Mouse (Mus musculus) forebrain, embryonic 10.5 days (tissue): ENCODE results near the gene Mat2a. TPM values are rescaled to one million over a fixed set of nuclear protein-coding genes. Genes with fewer than 3 reads are reported as not detected.
A peak's percentile ranks its signal among the peaks of the same experiment; 100 is the strongest.
"Not testable (repeated sequence)": the region's sequence is repeated elsewhere in the genome, so short reads cannot be mapped to it uniquely, and the experiment has no call there.

Source experiments
- DNase-seq: peaks from one replicate; pipeline ENCODE4 v3.0.0-alpha.2; 2017; ENCODE audit warnings: low spot score; ENCODE audit errors: extremely low spot score
- H3K27ac ChIP-seq: fragments of 300-500 bp; sonication (generic); 2 replicates; pipeline ENCODE4 v1.5.1; 2016; ENCODE audit warnings: mild to moderate bottlenecking
- H3K27me3 ChIP-seq: fragments of 300-500 bp; sonication (generic); 2 replicates; pipeline ENCODE4 v1.6.1; 2016; ENCODE audit warnings: mild to moderate bottlenecking; ENCODE audit not compliant: poor library complexity, severe bottlenecking
- H3K36me3 ChIP-seq: fragments of 300-500 bp; sonication (generic); replicated peaks from 2 replicates; pipeline ENCODE4 v1.6.1; 2016; ENCODE audit warnings: mild to moderate bottlenecking, moderate library complexity
- H3K4me1 ChIP-seq: fragments of 300-500 bp; sonication (generic); 2 replicates; pipeline ENCODE4 v1.6.1; 2016
- H3K4me3 ChIP-seq: fragments of 300-500 bp; sonication (generic); 2 replicates; pipeline ENCODE4 v1.5.1; 2016; ENCODE audit warnings: mild to moderate bottlenecking, moderate library complexity
- H3K9me3 ChIP-seq: fragments of 300-500 bp; sonication (generic); 2 replicates; pipeline ENCODE4 v1.6.1; 2016; ENCODE audit warnings: mild to moderate bottlenecking, moderate library complexity
- WGBS: fragments of 180-500 bp; shearing (Covaris S2); methylation state at CpG from one replicate; pipeline ENCODE4 v1.1.7; 2016; 5-methylcytosine and 5-hydroxymethylcytosine counted together
- polyA plus RNA-seq: library from polyadenylated mRNA; unstranded; fragments of >200 nt; fragmentation: Nextera tagmentation; extraction: Ambion mirVana; gene quantifications from 2 replicates; pipeline ENCODE4 v1.2.1, GENCODE M21; 2016

Gene Mat2a
- polyA plus RNA-seq: 490 and 511 TPM in 2 replicates

- DNase-seq: peak; percentile 93
- Histone ChIP-seq H3K27me3 (no peaks in the 10 kb centered on the region), H3K9me3 (no peaks in the 10 kb centered on the region), H3K4me1 (peaks cover 30% of the 10 kb centered on the region), H3K4me3 (peak within 1 kb of the TSS; percentile 98), H3K36me3 (peaks cover 37% of the 10 kb centered on the region), H3K27ac (peak within 1 kb of the TSS; percentile 100)
- under 1% methylated on average over 77 of the region's 77 CpGs for WGBS
These were observed at the start of gene Mat2a for GRCm38 (mm10) chr6:72439355-72440185. TSS of gene Mat2a (minus strand) at chr6:72439558.

- H3K4me1 ChIP-seq: no peaks in the 10 kb centered on the region
- H3K27ac ChIP-seq: no peak overlapping the region
- H3K36me3 ChIP-seq: no peaks in the 10 kb centered on the region
- no peaks in the 10 kb centered on the region for H3K27me3 ChIP-seq
- WGBS: 76% methylated on average over 3 of the region's 3 CpGs
- no peak overlapping the region for H3K4me3 ChIP-seq
- no peak for DNase-seq
- no peaks in the 10 kb centered on the region for H3K9me3 ChIP-seq
These were observed 49.5 kb upstream of the Mat2a start for GRCm38 (mm10) chr6:72488850-72489249.

- no peak for DNase-seq
- 77% methylated on average over 3 of the region's 3 CpGs for WGBS
- no peak overlapping the region for H3K4me3 ChIP-seq
These were observed 47.9 kb upstream of the Mat2a start for GRCm38 (mm10) chr6:72487282-72487681.

DNA sequence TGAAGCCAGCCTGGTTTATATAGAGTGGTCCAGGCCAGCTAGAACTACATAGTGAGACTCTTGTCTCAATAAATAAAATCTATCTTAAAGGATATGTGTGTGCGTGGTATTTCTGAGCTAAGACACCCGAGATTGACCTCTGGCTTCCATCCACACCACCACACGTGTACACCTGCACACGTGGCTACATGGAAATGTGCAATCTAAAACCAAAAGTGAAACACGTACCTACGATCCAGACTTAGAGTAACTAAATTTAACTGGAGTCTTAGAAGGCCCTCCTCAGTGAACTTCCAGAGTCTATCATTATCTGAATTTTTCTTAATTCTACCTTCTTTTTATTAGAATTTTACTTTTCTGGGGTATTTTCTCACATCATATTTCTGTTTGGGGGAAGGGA, 46.9 kb upstream of the Mat2a start:
- WGBS: 96% methylated on average over 6 of the region's 6 CpGs
- H3K27me3 ChIP-seq: no peaks in the 10 kb centered on the region

More at GRCm38 (mm10) chr6:72487282-72487681, 47.9 kb upstream of the Mat2a start:
- no peaks in the 10 kb centered on the region for H3K27me3 ChIP-seq
- H3K9me3 ChIP-seq: no peaks in the 10 kb centered on the region
- no peaks in the 10 kb centered on the region for H3K4me1 ChIP-seq
- no peaks in the 10 kb centered on the region for H3K36me3 ChIP-seq
- H3K27ac ChIP-seq: no peak overlapping the region

GRCm38 (mm10) chr6:72484887-72485286, 45.5 kb upstream of the Mat2a start:
- H3K27me3 ChIP-seq: no peaks in the 10 kb centered on the region

More for the DNA sequence above, 46.9 kb upstream of the Mat2a start:
- Histone ChIP-seq H3K4me1 (no peaks in the 10 kb centered on the region), H3K27ac (no peak overlapping the region), H3K36me3 (no peaks in the 10 kb centered on the region), H3K9me3 (no peaks in the 10 kb centered on the region), H3K4me3 (no peak overlapping the region)
- no peak for DNase-seq

GRCm38 (mm10) chr6:72482156-72482555, 42.8 kb upstream of the Mat2a start:
- Histone ChIP-seq H3K36me3 (no peaks in the 10 kb centered on the region), H3K4me3 (no peak overlapping the region), H3K27ac (no peak overlapping the region), H3K4me1 (no peaks in the 10 kb centered on the region), H3K9me3 (no peaks in the 10 kb centered on the region), H3K27me3 (no peaks in the 10 kb centered on the region)
- DNase-seq: no peak
- 60% methylated on average over 2 of the region's 2 CpGs for WGBS

More at GRCm38 (mm10) chr6:72484887-72485286, 45.5 kb upstream of the Mat2a start:
- Histone ChIP-seq H3K9me3 (no peaks in the 10 kb centered on the region), H3K36me3 (no peaks in the 10 kb centered on the region), H3K27ac (no peak overlapping the region), H3K4me1 (no peaks in the 10 kb centered on the region), H3K4me3 (no peak overlapping the region)
- WGBS: 79% methylated on average over 4 of the region's 4 CpGs
- no peak for DNase-seq

DNA sequence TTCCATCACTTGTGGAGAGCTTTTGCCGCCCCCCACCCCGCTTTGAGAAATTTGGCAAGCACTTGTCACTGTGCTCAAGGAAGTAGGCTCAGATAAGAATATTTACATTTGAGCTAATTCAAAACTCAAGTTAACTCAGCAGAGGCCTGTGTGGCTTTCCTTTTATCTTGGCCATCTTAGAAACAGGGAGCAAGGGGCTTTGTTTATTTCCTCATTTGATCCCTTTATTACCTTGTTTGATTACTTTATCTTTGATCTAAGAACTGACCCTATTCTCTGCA, 41.0 kb upstream of the Mat2a start:
- Histone ChIP-seq H3K27me3 (no peaks in the 10 kb centered on the region), H3K9me3 (no peaks in the 10 kb centered on the region), H3K27ac (no peak overlapping the region), H3K4me1 (no peaks in the 10 kb centered on the region), H3K36me3 (no peaks in the 10 kb centered on the region), H3K4me3 (no peak overlapping the region)
- no peak for DNase-seq
- WGBS: 98% methylated on average over 2 of the region's 2 CpGs

DNA sequence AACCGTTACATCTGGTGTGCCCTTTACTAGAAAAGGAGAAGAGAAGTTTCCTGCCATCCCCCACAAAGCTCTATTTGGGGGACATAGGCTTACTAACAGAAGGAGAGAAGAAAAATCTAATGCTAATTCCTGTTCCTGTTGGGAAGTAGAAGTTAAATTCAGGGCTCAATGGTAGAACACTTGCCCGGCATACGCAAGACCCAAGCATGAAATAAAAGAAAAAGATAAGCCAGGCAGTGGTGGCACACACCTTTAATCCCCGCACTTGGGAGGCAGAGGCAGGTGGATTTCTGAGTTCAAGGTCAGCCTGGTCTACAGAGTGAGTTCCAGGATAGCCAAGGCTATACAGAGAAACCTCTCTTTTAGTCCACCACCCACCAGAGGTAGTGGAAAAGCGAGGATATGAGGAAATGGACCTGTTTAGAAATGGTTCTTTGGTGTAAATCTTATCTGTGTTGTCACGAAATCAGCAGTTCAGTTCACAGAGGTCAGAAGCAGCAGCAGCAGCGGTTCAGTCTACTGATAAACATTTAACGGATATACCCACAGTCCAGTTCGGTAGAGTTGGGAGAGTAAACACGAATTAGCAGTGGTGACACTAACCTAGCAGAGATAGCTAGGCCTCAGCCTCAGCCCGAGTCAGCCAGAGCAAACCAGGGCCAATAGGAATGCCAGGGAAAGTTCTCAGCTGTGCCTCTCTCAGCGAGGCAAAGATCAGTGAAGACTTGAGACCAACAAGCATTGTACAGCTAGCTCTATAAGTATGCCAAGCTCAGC, 40.5 kb upstream of the Mat2a start:
- H3K4me1 ChIP-seq: no peaks in the 10 kb centered on the region
- H3K27ac ChIP-seq: no peak overlapping the region
- WGBS: 91% methylated on average over 12 of the region's 12 CpGs
- no peak overlapping the region for H3K4me3 ChIP-seq
- no peaks in the 10 kb centered on the region for H3K27me3 ChIP-seq
- H3K9me3 ChIP-seq: no peaks in the 10 kb centered on the region
- no peaks in the 10 kb centered on the region for H3K36me3 ChIP-seq
- DNase-seq: no peak

DNA sequence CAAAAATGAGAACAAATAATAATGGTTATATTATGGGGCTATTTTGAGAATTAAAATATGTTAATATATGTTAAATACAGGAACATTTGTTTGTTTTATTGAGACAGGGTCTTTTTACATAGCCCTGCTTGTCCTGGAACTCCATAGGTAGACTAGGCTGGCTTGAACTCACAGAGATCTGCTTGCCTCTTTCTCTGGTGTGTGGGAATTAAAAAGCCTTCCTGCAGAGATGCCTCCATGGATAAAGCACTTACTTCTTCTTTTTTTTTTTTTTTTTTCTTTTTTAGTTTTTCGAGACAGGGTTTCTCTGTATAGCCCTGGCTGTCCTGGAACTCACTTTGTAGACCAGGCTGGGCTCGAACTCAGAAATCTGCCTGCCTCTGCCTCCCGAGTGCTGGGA, 39.3 kb upstream of the Mat2a start:
- not testable (repeated sequence) for H3K4me1 ChIP-seq, H3K27ac ChIP-seq, DNase-seq, H3K36me3 ChIP-seq, H3K4me3 ChIP-seq, H3K9me3 ChIP-seq, H3K27me3 ChIP-seq
- 94% methylated on average over 3 of the region's 3 CpGs for WGBS

DNA sequence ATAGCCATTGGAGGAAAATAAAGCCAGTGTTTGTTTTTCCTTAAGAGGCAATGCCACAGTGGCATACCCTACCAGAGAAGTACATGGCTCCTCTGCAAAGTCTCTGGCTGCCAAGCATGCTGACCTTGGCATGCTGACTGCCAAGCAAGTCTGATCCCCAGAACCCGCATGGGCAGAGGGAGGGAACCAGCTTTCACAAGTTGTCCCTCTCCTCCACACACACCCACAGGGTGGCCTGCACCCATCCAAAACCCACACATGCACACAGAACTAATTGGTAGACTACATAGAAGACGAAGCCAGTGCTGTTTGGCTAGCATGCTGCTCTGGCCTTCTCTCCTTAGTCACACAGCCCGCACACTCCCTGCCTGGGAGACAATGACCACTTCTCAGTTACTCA, 38.3 kb upstream of the Mat2a start:
- no peaks in the 10 kb centered on the region for H3K9me3 ChIP-seq
- H3K4me3 ChIP-seq: no peak overlapping the region
- H3K27me3 ChIP-seq: no peaks in the 10 kb centered on the region
- no peaks in the 10 kb centered on the region for H3K36me3 ChIP-seq
- no peak for DNase-seq
- WGBS: 88% methylated on average over 3 of the region's 3 CpGs
- H3K27ac ChIP-seq: no peak overlapping the region
- peaks cover 7% of the 10 kb centered on the region; the same call in 1 of the 2 replicates for H3K4me1 ChIP-seq

GRCm38 (mm10) chr6:72476836-72477235, 37.5 kb upstream of the Mat2a start:
- Histone ChIP-seq H3K36me3 (no peaks in the 10 kb centered on the region), H3K4me3 (no peak overlapping the region), H3K27ac (no peak overlapping the region), H3K9me3 (no peaks in the 10 kb centered on the region), H3K4me1 (peaks cover 7% of the 10 kb centered on the region; the same call in 1 of the 2 replicates), H3K27me3 (no peaks in the 10 kb centered on the region)
- DNase-seq: no peak
- 93% methylated on average over 5 of the region's 5 CpGs for WGBS

DNA sequence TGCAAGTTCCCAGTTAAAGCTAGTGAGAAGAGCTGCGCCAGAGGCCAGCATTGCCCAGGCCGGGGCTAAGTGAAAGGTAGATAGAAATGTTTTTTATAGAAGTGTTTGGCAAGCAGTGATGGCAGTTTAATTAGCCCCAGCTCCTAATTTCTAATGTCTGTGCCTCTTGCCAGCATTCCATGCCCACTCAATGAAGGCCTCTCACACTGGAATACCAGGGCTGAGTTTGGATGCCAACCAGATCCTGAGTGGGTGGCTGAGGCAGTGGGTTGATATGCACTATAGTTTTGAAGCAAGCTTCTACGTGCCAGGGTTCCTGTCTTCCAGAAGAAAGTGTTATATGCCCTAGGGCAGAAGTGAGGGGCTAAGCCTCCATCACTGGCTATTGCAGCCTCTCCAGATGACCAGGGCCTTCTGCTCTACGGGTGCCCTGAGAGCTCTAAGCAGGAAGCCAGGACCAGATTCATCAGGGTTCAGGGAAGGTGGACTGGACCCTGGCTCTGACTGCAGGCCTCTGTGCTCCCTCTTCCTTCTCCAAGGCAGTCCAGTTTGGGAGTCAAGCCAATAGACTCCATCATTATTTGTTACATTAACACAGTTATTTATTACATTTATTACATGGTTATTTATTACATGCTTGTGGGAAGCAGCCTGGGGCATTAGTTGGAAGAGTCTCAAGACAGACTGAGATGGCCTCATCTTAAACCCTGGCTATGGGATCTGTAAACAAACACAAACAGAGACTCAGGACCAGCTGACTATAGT, 36.0 kb upstream of the Mat2a start:
- no peaks in the 10 kb centered on the region for H3K27me3 ChIP-seq
- no peak for DNase-seq
- WGBS: 87% methylated on average over 4 of the region's 4 CpGs
- H3K27ac ChIP-seq: no peak overlapping the region
- no peaks in the 10 kb centered on the region for H3K36me3 ChIP-seq
- H3K9me3 ChIP-seq: no peaks in the 10 kb centered on the region
- H3K4me1 ChIP-seq: peaks cover 7% of the 10 kb centered on the region; the same call in 1 of the 2 replicates
- H3K4me3 ChIP-seq: no peak overlapping the region
